Mouse (Mus musculus) MEL (cell line): ENCODE data around the gene Col23a1. TPM values are rescaled to one million over a fixed set of nuclear protein-coding genes. Genes with fewer than 3 reads are reported as not detected.
A peak's percentile ranks its signal among the peaks of the same experiment; 100 is the strongest.
"Not testable (repeated sequence)": the region's sequence is repeated elsewhere in the genome, so short reads cannot be mapped to it uniquely, and the experiment has no call there.

Experiments used
- DNase-seq: peaks from one replicate; pipeline ENCODE4 v3.0.0; 2011; ENCODE audit warnings: low read depth, low spot score
- H3K27ac ChIP-seq: 2 replicates; pipeline ENCODE4 v1.5.1; 2012; ENCODE audit warnings: low read depth, mild to moderate bottlenecking, control low read depth, low read length, moderate library complexity; ENCODE audit not compliant: control insufficient read depth
- H3K27me3 ChIP-seq, 2 experiments: fragments of 150-350 bp in 1 of 2; sonication (generic) in 1 of 2; 2 replicates each; pipeline ENCODE4 v1.6.1; 2012; ENCODE audit warnings: low read length in 2 of 2, mild to moderate bottlenecking in 2 of 2, improper control_type of control experiment in 1 of 2, moderate library complexity in 1 of 2; ENCODE audit not compliant: insufficient read depth in 2 of 2, control insufficient read depth in 1 of 2
- H3K36me3 ChIP-seq, 2 experiments: 2 replicates each; pipeline ENCODE4 v1.6.1; 2012 to 2014; ENCODE audit warnings: low read length in 2 of 2, improper control_type of control experiment in 1 of 2, inconsistent platforms in 1 of 2, mild to moderate bottlenecking in 1 of 2; ENCODE audit not compliant: insufficient read depth in 2 of 2, control insufficient read depth in 1 of 2
- H3K4me1 ChIP-seq, 2 experiments: fragments of 150-350 bp in 1 of 2; sonication (generic) in 1 of 2; 2 replicates each; pipeline ENCODE4 v1.6.1; 2012; ENCODE audit warnings: low read length in 2 of 2, improper control_type of control experiment in 1 of 2, mild to moderate bottlenecking in 1 of 2; ENCODE audit not compliant: insufficient read depth in 2 of 2, control insufficient read depth in 1 of 2
- H3K4me3 ChIP-seq, 2 experiments: fragments of 150-350 bp in 1 of 2; sonication (generic) in 1 of 2; 2 replicates each; pipeline ENCODE4 v1.5.1; 2012; ENCODE audit warnings: low read depth in 2 of 2, low read length in 2 of 2, mild to moderate bottlenecking in 2 of 2, moderate library complexity in 2 of 2, control low read depth in 1 of 2, improper control_type of control experiment in 1 of 2; ENCODE audit not compliant: control insufficient read depth in 1 of 2, insufficient read depth in 1 of 2
- H3K79me2 ChIP-seq: 2 replicates; pipeline ENCODE4 v1.6.1; 2012; ENCODE audit warnings: mild to moderate bottlenecking, low read length, moderate library complexity; ENCODE audit not compliant: control insufficient read depth, poor library complexity, insufficient read depth
- H3K9ac ChIP-seq: 2 replicates; pipeline ENCODE4 v1.6.1; 2012; ENCODE audit warnings: low read depth, mild to moderate bottlenecking, control low read depth, low read length, moderate library complexity; ENCODE audit not compliant: control insufficient read depth, poor library complexity, severe bottlenecking
- H3K9me3 ChIP-seq: fragments of 150-350 bp; sonication (generic); replicated peaks from 2 replicates; pipeline ENCODE4 v1.6.1; 2012; ENCODE audit warnings: mild to moderate bottlenecking, low read length, improper control_type of control experiment, moderate library complexity; ENCODE audit not compliant: insufficient read depth
- EP300 ChIP-seq, 2 experiments: IDR thresholded peaks; 2 replicates each; pipeline ENCODE4 v1.6.1; 2011; ENCODE audit warnings: improper control_type of control experiment in 2 of 2, low read length in 2 of 2, low read depth in 1 of 2, mild to moderate bottlenecking in 1 of 2
- MXI1 ChIP-seq: IDR thresholded peaks from 2 replicates; pipeline ENCODE4 v1.6.1; 2011; ENCODE audit warnings: mild to moderate bottlenecking, low read depth, low read length, improper control_type of control experiment
- POLR2A ChIP-seq, 2 experiments: IDR thresholded peaks; 2 replicates each; pipeline ENCODE4 v1.6.1; 2011 to 2012; ENCODE audit warnings: low read length in 2 of 2, mild to moderate bottlenecking in 2 of 2, control low read depth in 1 of 2, improper control_type of control experiment in 1 of 2, low read depth in 1 of 2, moderate library complexity in 1 of 2; ENCODE audit not compliant: control insufficient read depth in 1 of 2, insufficient read depth in 1 of 2, poor library complexity in 1 of 2
- TBP ChIP-seq: IDR thresholded peaks from 2 replicates; pipeline ENCODE4 v1.8.0; 2011; ENCODE audit warnings: low read depth, low read length, improper control_type of control experiment
- polyA plus RNA-seq, 2 experiments: library from polyadenylated mRNA; stranded (reverse) in 1 of 2; unstranded in 1 of 2; fragments of >175 nt in 1 of 2; fragments of >200 nt in 1 of 2; gene quantifications; 2 replicates each; pipeline versions ENCODE4 v1.2.1 to v1.2.4; 2012; ENCODE audit warnings: low replicate concordance in 2 of 2, low read depth in 1 of 2; ENCODE audit not compliant: insufficient read length in 2 of 2, insufficient read depth in 1 of 2, missing spikeins in 1 of 2
- total RNA-seq: library from RNA; depleted of rRNA; stranded (reverse); fragments of 300-350 nt; gene quantifications from 2 replicates; pipeline ENCODE4 v1.2.3, GENCODE M21; 2012; rRNA removed

Gene Col23a1
- total and polyA plus RNA-seq, 3 experiments = under 0.01 to 0.03 TPM; not detected in 1

DNA sequence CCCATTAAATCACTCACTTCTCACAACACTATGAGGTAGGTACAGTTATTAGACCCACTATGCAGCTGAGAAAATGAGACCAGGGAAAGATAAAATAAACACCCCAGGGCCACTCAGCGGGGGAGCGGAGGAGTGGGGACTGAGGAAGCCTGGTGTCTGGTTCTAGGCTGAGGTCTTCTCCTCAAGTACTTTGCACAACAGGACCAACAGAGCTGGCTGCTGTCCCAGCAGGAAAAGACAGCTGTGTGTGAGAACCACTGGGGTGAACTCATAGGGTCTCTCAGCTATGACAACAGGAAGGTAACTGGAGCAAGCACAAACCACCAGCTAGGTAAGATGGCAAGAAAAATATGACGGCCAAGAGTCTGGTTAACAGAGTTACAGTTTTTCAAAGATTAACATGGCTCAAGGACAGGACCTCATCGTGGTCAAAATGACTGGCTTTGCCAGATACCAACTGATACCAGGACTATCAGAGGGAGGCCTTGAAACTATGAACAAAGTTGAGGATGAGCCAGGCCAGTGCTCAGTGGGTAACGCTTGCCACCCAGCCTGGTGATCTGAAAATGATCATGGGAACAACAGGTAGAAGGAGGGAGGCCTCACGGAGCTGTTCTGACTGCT, 342.5 kb downstream of the Col23a1 start:
- Histone ChIP-seq H3K27me3 (no peaks in the 10 kb centered on the region), H3K27ac (no peak overlapping the region), H3K4me3 (no peak overlapping the region), H3K36me3 (peaks cover 4 to 45% of the 10 kb centered on the region in 2 experiments), H3K79me2 (peaks cover 36% of the 10 kb centered on the region), H3K9ac (no peak overlapping the region), H3K4me1 (peaks cover 12 to 50% of the 10 kb centered on the region in 2 experiments), H3K9me3 (no peaks in the 10 kb centered on the region)
- TF ChIP-seq EP300 (IDR thresholded peaks at IDR 0.05; ENCODE audit: low read depth in 1 of 2, low read length in 2 of 2) (peak in 1 of 2 experiments; percentile 30; a peak in 1 of 4 replicates), POLR2A (IDR thresholded peaks at IDR 0.05; ENCODE audit: control insufficient read depth in 1 of 2, insufficient read depth in 1 of 2, low read depth in 1 of 2, low read length in 2 of 2, poor library complexity in 1 of 2) (no peak)
- no peak for DNase-seq

DNA sequence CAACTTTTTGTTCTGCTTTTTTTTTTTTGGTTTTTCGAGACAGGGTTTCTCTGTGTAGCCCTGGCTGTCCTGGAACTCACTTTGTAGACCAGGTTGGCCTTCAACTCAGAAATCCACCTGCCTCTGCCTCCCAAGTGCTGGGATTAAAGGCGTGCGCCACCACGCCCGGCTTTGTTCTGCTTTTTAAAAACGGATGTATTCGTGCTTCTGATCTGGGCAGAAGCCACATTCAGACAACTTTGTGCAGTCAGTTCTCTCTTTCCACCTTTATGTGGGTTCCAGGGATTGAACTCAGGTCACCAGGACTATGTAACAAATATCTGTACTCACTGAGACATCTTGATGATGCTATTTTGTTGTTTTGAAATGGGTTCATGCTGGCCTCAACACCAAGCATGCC, 343.5 kb downstream of the Col23a1 start:
- H3K27me3 ChIP-seq, H3K4me3 ChIP-seq, H3K9ac ChIP-seq, H3K9me3 ChIP-seq: not testable (repeated sequence)
- Histone ChIP-seq H3K79me2 (peaks cover 36% of the 10 kb centered on the region), H3K27ac (peak overlapping the region; percentile 2; the same call in 1 of the 2 replicates), H3K4me1 (peaks cover 12 to 54% of the 10 kb centered on the region in 2 experiments), H3K36me3 (peaks cover 2 to 47% of the 10 kb centered on the region in 2 experiments; a peak in 2 of 4 replicates)
- peak; percentile 75 for DNase-seq
- TF ChIP-seq TBP (0 out of 2 replicates have a peak, but pooled peaks have one; percentile 51), EP300 (IDR thresholded peaks at IDR 0.05; ENCODE audit: low read depth in 1 of 2, low read length in 2 of 2) (0 out of 4 replicates have a peak, but pooled peaks of 1 of the 2 experiments have one; percentile 19), MXI1 (0 out of 2 replicates have a peak, but pooled peaks have one; percentile 29)
- TF ChIP-seq, all 39 proteins: peak for 3; not testable (repeated sequence) for 36

Other genes starting within 250 kb of the Col23a1 start
- not detected in 2 replicates for gene Olfr1375, start 241.8 kb upstream of the Col23a1 start, total RNA-seq
- gene Olfr1375, start 241.8 kb upstream of the Col23a1 start, polyA plus RNA-seq = not detected
- gene Zfp354a, start 230.7 kb upstream of the Col23a1 start, total RNA-seq = not detected in 2 replicates
- gene Zfp354a, start 230.7 kb upstream of the Col23a1 start, polyA plus RNA-seq = not detected
- gene Gm12569, start 69.4 kb upstream of the Col23a1 start, total RNA-seq = not detected in 2 replicates
- not detected for gene Gm12569, start 69.4 kb upstream of the Col23a1 start, polyA plus RNA-seq
- 47.1 and 61.0 TPM in 2 replicates for gene Clk4, start 28.2 kb upstream of the Col23a1 start, total RNA-seq
- gene Clk4, start 28.2 kb upstream of the Col23a1 start, polyA plus RNA-seq = 100 to 1,000 TPM in 1 of 2 experiments, 10 to 100 TPM in 1; 47.9 to 244 TPM
- not detected in 2 replicates for gene BC049762, start 26.9 kb upstream of the Col23a1 start, total RNA-seq
- gene BC049762, start 26.9 kb upstream of the Col23a1 start, polyA plus RNA-seq = under 1 TPM in 1 of 2 experiments, not detected in 1; 0.11 TPM